Mouse (Mus musculus): ENCODE measurements at regions not wholly inside any gene's neighbourhood (a gene's known extent, or its start where the extent isn't known, plus 50 kb on each side); places are given as distances from the start of the nearest gene placed in this dataset.

GRCm38 (mm10) chr2:46358225-46358624 lies 1241.0 kb upstream of the Zeb2 start:
- DNase-seq (ENCODE audit: low spot score), result no peak

- no peak for DNase-seq (ENCODE audit: low spot score)
Measured at GRCm38 (mm10) chr2:46356651-46357050, 1239.5 kb upstream of the Zeb2 start.

GRCm38 (mm10) chr2:46340694-46341093 lies 1223.5 kb upstream of the Zeb2 start:
- no peak for DNase-seq (ENCODE audit: low spot score)

GRCm38 (mm10) chr2:46316666-46317065 lies 1199.5 kb upstream of the Zeb2 start:
- no peak for DNase-seq (ENCODE audit: low spot score)

- DNase-seq (ENCODE audit: low spot score), result no peak
Measured at GRCm38 (mm10) chr2:46315243-46315642, 1198.0 kb upstream of the Zeb2 start.

GRCm38 (mm10) chr2:46307582-46308153 lies 1190.5 kb upstream of the Zeb2 start:
- DNase-seq (ENCODE audit: low spot score), result no peak

- DNase-seq (ENCODE audit: low spot score), result no peak
Measured at GRCm38 (mm10) chr2:46302627-46303026, 1185.4 kb upstream of the Zeb2 start.

- no peak for DNase-seq (ENCODE audit: low spot score)
Measured at GRCm38 (mm10) chr2:46297274-46297843, 1180.2 kb upstream of the Zeb2 start.

- DNase-seq (ENCODE audit: low spot score), result no peak
Measured at GRCm38 (mm10) chr2:46283929-46284598, 1166.9 kb upstream of the Zeb2 start.

- no peak for DNase-seq (ENCODE audit: low spot score)
Measured at GRCm38 (mm10) chr2:46280822-46281221, 1163.6 kb upstream of the Zeb2 start.

- DNase-seq (ENCODE audit: low spot score), result no peak
Measured at GRCm38 (mm10) chr2:46261618-46262017, 1144.4 kb upstream of the Zeb2 start.

GRCm38 (mm10) chr2:46251562-46251961 lies 1134.4 kb upstream of the Zeb2 start:
- no peak for DNase-seq (ENCODE audit: low spot score)

GRCm38 (mm10) chr2:46245717-46246116 lies 1128.5 kb upstream of the Zeb2 start:
- no peak for DNase-seq (ENCODE audit: low spot score)

GRCm38 (mm10) chr2:46244697-46245096 lies 1127.5 kb upstream of the Zeb2 start:
- no peak for DNase-seq (ENCODE audit: low spot score)

GRCm38 (mm10) chr2:46242806-46243205 lies 1125.6 kb upstream of the Zeb2 start:
- DNase-seq (ENCODE audit: low spot score), result no peak

GRCm38 (mm10) chr2:46239874-46240273 lies 1122.7 kb upstream of the Zeb2 start:
- no peak for DNase-seq (ENCODE audit: low spot score)

GRCm38 (mm10) chr2:46230791-46231450 lies 1113.7 kb upstream of the Zeb2 start:
- DNase-seq (ENCODE audit: low spot score), result no peak

GRCm38 (mm10) chr2:46218336-46218957 lies 1101.3 kb upstream of the Zeb2 start:
- DNase-seq (ENCODE audit: low spot score), result no peak

- no peak for DNase-seq (ENCODE audit: low spot score)
Measured at GRCm38 (mm10) chr2:46199341-46199740, 1082.1 kb upstream of the Zeb2 start.

- no peak for DNase-seq (ENCODE audit: low spot score)
Measured at GRCm38 (mm10) chr2:46187265-46187888, 1070.2 kb upstream of the Zeb2 start.

GRCm38 (mm10) chr2:46183241-46183640 lies 1066.0 kb upstream of the Zeb2 start:
- no peak for DNase-seq (ENCODE audit: low spot score)

- no peak for DNase-seq (ENCODE audit: low spot score)
Measured at GRCm38 (mm10) chr2:46179741-46180140, 1062.5 kb upstream of the Zeb2 start.
